Mouse (Mus musculus): ENCODE results near the gene Ptrh2. TPM values are rescaled to one million over a fixed set of nuclear protein-coding genes. Genes with fewer than 3 reads are reported as not detected.

The Ptrh2 gene
- polyA plus RNA-seq, 1 experiment from 2014 or later, result 33.7 TPM

- Histone ChIP-seq H3K36me3 (no peaks in the 10 kb centered on the region), H3K4me2 (replicated peaks) (no peak overlapping the region), H3K9ac (no peak overlapping the region), H3K9me3 (replicated peaks) (no peaks in the 10 kb centered on the region), H3K4me3 (no peak overlapping the region), H3K27me3 (no peaks in the 10 kb centered on the region), H3K4me1 (no peaks in the 10 kb centered on the region), H3K27ac (no peak overlapping the region)
- no peak for ATAC-seq (ENCODE audit: low FRiP score)
- 91% methylated on average over 4 of the region's 4 CpGs for WGBS
Observed at GRCm38 (mm10) chr11:86654096-86654495, 29.7 kb upstream of the Ptrh2 start.

GRCm38 (mm10) chr11:86655671-86656070 lies 28.1 kb upstream of the Ptrh2 start:
- ATAC-seq (ENCODE audit: low FRiP score), result no peak
- Histone ChIP-seq H3K36me3 (peaks cover 3% of the 10 kb centered on the region; the same call in 1 of the 2 replicates), H3K4me1 (no peaks in the 10 kb centered on the region), H3K27ac (no peak overlapping the region), H3K4me2 (replicated peaks) (no peak overlapping the region), H3K9me3 (replicated peaks) (no peaks in the 10 kb centered on the region), H3K9ac (no peak overlapping the region), H3K27me3 (no peaks in the 10 kb centered on the region), H3K4me3 (no peak overlapping the region)
- 58% methylated on average over 1 of the region's 1 CpGs for WGBS

GRCm38 (mm10) chr11:86656849-86657567 lies 26.8 kb upstream of the Ptrh2 start:
- H3K27me3 ChIP-seq, result no peaks in the 10 kb centered on the region
- ATAC-seq (ENCODE audit: low FRiP score), result no peak
- H3K36me3 ChIP-seq, result peaks cover 12% of the 10 kb centered on the region; the same call in 1 of the 2 replicates
- H3K4me1 ChIP-seq, result no peaks in the 10 kb centered on the region
- H3K27ac ChIP-seq, result no peak overlapping the region
- H3K4me3 ChIP-seq, result no peak overlapping the region
- no peak overlapping the region for H3K9ac ChIP-seq
- H3K4me2 ChIP-seq (replicated peaks), result no peak overlapping the region
- H3K9me3 ChIP-seq (replicated peaks), result no peaks in the 10 kb centered on the region
- WGBS, result 88% methylated on average over 4 of the region's 4 CpGs

- no peaks in the 10 kb centered on the region for H3K4me1 ChIP-seq
- H3K27ac ChIP-seq, result no peak overlapping the region
- H3K4me3 ChIP-seq, result no peak overlapping the region
- H3K9ac ChIP-seq, result no peak overlapping the region
- no peak overlapping the region for H3K4me2 ChIP-seq (replicated peaks)
- H3K27me3 ChIP-seq, result no peaks in the 10 kb centered on the region
- no peaks in the 10 kb centered on the region for H3K9me3 ChIP-seq (replicated peaks)
- peaks cover 19% of the 10 kb centered on the region; the same call in 1 of the 2 replicates for H3K36me3 ChIP-seq
- ATAC-seq (ENCODE audit: low FRiP score), result no peak
Observed at GRCm38 (mm10) chr11:86657863-86658262, 25.9 kb upstream of the Ptrh2 start.

- no peak overlapping the region for H3K4me3 ChIP-seq
- WGBS, result 94% methylated on average over 8 of the region's 8 CpGs
- ATAC-seq (ENCODE audit: low FRiP score), result no peak
- H3K27me3 ChIP-seq, result no peaks in the 10 kb centered on the region
- H3K27ac ChIP-seq, result no peak overlapping the region
- H3K36me3 ChIP-seq, result peaks cover 33% of the 10 kb centered on the region
- H3K9ac ChIP-seq, result no peak overlapping the region
- H3K4me1 ChIP-seq, result no peaks in the 10 kb centered on the region
- no peak overlapping the region for H3K4me2 ChIP-seq (replicated peaks)
- no peaks in the 10 kb centered on the region for H3K9me3 ChIP-seq (replicated peaks)
Observed at GRCm38 (mm10) chr11:86662986-86663895, 20.5 kb upstream of the Ptrh2 start.

- no peaks in the 10 kb centered on the region for H3K27me3 ChIP-seq
- no peaks in the 10 kb centered on the region for H3K4me1 ChIP-seq
- no peak overlapping the region for H3K27ac ChIP-seq
- no peak overlapping the region for H3K9ac ChIP-seq
- no peak overlapping the region for H3K4me3 ChIP-seq
- H3K4me2 ChIP-seq (replicated peaks), result no peak overlapping the region
- peaks cover 33% of the 10 kb centered on the region for H3K36me3 ChIP-seq
- no peaks in the 10 kb centered on the region for H3K9me3 ChIP-seq (replicated peaks)
- ATAC-seq (ENCODE audit: low FRiP score), result no peak
Observed at GRCm38 (mm10) chr11:86663977-86664376, 19.8 kb upstream of the Ptrh2 start.

GRCm38 (mm10) chr11:86664406-86664805 lies 19.4 kb upstream of the Ptrh2 start:
- Histone ChIP-seq H3K27me3 (no peaks in the 10 kb centered on the region), H3K4me3 (no peak overlapping the region), H3K9ac (no peak overlapping the region), H3K36me3 (peaks cover 33% of the 10 kb centered on the region), H3K4me2 (replicated peaks) (no peak overlapping the region), H3K4me1 (no peaks in the 10 kb centered on the region), H3K9me3 (replicated peaks) (no peaks in the 10 kb centered on the region), H3K27ac (no peak overlapping the region)
- ATAC-seq (ENCODE audit: low FRiP score), result no peak
- WGBS, result 91% methylated on average over 3 of the region's 3 CpGs

- Histone ChIP-seq H3K4me2 (replicated peaks) (no peak overlapping the region), H3K27ac (no peak overlapping the region), H3K9ac (no peak overlapping the region), H3K27me3 (no peaks in the 10 kb centered on the region), H3K9me3 (replicated peaks) (no peaks in the 10 kb centered on the region), H3K36me3 (peaks cover 16% of the 10 kb centered on the region), H3K4me1 (no peaks in the 10 kb centered on the region), H3K4me3 (no peak overlapping the region)
- WGBS, result 94% methylated on average over 2 of the region's 2 CpGs
- no peak for ATAC-seq (ENCODE audit: low FRiP score)
Observed at GRCm38 (mm10) chr11:86667553-86667952, 16.2 kb upstream of the Ptrh2 start.

GRCm38 (mm10) chr11:86668169-86668568 lies 15.6 kb upstream of the Ptrh2 start:
- ATAC-seq (ENCODE audit: low FRiP score), result no peak

GRCm38 (mm10) chr11:86671041-86671675 lies 12.6 kb upstream of the Ptrh2 start:
- Histone ChIP-seq H3K9me3 (replicated peaks) (no peaks in the 10 kb centered on the region), H3K9ac (no peak overlapping the region), H3K4me2 (replicated peaks) (no peak overlapping the region), H3K4me1 (no peaks in the 10 kb centered on the region), H3K4me3 (no peak overlapping the region), H3K27me3 (no peaks in the 10 kb centered on the region), H3K27ac (no peak overlapping the region), H3K36me3 (no peaks in the 10 kb centered on the region)
- no peak for ATAC-seq (ENCODE audit: low FRiP score)
- 72% methylated on average over 3 of the region's 3 CpGs for WGBS

More at GRCm38 (mm10) chr11:86668169-86668568, 15.6 kb upstream of the Ptrh2 start:
- Histone ChIP-seq H3K36me3 (peaks cover 14% of the 10 kb centered on the region), H3K9me3 (replicated peaks) (no peaks in the 10 kb centered on the region), H3K27ac (no peak overlapping the region), H3K4me1 (no peaks in the 10 kb centered on the region), H3K4me2 (replicated peaks) (no peak overlapping the region), H3K4me3 (no peak overlapping the region), H3K27me3 (no peaks in the 10 kb centered on the region), H3K9ac (no peak overlapping the region)
- 92% methylated on average over 3 of the region's 3 CpGs for WGBS

GRCm38 (mm10) chr11:86672772-86673171 lies 11.0 kb upstream of the Ptrh2 start:
- H3K9me3 ChIP-seq (replicated peaks), result no peaks in the 10 kb centered on the region
- H3K4me3 ChIP-seq, result no peak overlapping the region
- no peak overlapping the region for H3K9ac ChIP-seq
- WGBS, result 87% methylated on average over 3 of the region's 3 CpGs
- H3K27ac ChIP-seq, result no peak overlapping the region
- H3K36me3 ChIP-seq, result no peaks in the 10 kb centered on the region
- H3K27me3 ChIP-seq, result no peaks in the 10 kb centered on the region
- no peak overlapping the region for H3K4me2 ChIP-seq (replicated peaks)
- no peaks in the 10 kb centered on the region for H3K4me1 ChIP-seq
- no peak for ATAC-seq (ENCODE audit: low FRiP score)

GRCm38 (mm10) chr11:86675520-86675919 lies 8.3 kb upstream of the Ptrh2 start:
- Histone ChIP-seq H3K27me3 (no peaks in the 10 kb centered on the region), H3K4me1 (no peaks in the 10 kb centered on the region), H3K9ac (no peak overlapping the region), H3K27ac (no peak overlapping the region), H3K36me3 (no peaks in the 10 kb centered on the region), H3K4me2 (replicated peaks) (no peak overlapping the region), H3K4me3 (no peak overlapping the region), H3K9me3 (replicated peaks) (no peaks in the 10 kb centered on the region)
- WGBS, result 94% methylated on average over 4 of the region's 4 CpGs
- ATAC-seq (ENCODE audit: low FRiP score), result no peak

All from hindbrain, embryonic 12.5 days (tissue).